Mouse (Mus musculus) spleen, adult 2 months (tissue): ENCODE results near the gene Sestd1.

Experiments used
- CTCF ChIP-seq: fragments of 200-500 bp; IDR thresholded peaks from 2 replicates; pipeline ENCODE4 v1.5.1; 2011; ENCODE audit warnings: mild to moderate bottlenecking, inconsistent platforms; ENCODE audit not compliant: insufficient read depth, insufficient read length, insufficient replicate concordance; ENCODE audit errors: extremely low read depth
- POLR2A ChIP-seq: fragments of 200-500 bp; IDR thresholded peaks from 2 replicates; pipeline ENCODE4 v1.6.1; 2011; ENCODE audit warnings: low read depth, low read length, inconsistent platforms

DNA sequence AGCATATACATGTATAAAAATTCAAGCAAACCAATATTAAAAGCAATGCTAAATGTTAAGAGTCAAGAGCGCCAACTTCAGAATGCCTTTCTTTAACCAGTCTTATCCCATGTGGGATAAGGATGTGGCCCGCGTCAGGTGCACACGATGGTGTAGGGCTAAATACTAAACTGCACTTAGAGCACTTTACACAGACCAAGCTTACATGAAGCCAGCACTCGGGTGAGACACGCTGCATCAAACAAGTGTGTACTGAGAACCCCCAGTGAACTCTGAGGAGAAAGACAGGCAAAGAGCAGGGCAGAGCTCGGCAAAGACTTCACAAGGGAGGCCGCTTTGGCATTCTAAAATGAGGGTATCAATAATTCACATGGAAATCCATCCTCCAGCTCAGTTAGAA, 129.1 kb downstream of the Sestd1 start:
- TF ChIP-seq POLR2A (no peak), CTCF (no peak)
